Mouse (Mus musculus) heart, embryonic 10.5 days (tissue): Measurements from ENCODE around the gene Ctnna3. TPM values are rescaled to one million over a fixed set of nuclear protein-coding genes. Genes with fewer than 3 reads are reported as not detected.
"Not testable (repeated sequence)": the region's sequence is repeated elsewhere in the genome, so short reads cannot be mapped to it uniquely, and the experiment has no call there.

ENCODE experiments used
- DNase-seq: peaks from one replicate; pipeline ENCODE4 v3.0.0-alpha.2; 2017; ENCODE audit warnings: low spot score
- H3K27ac ChIP-seq: fragments of 300-500 bp; sonication (generic); 2 replicates; pipeline ENCODE4 v1.5.1; 2016; ENCODE audit warnings: mild to moderate bottlenecking
- H3K27me3 ChIP-seq: fragments of 300-500 bp; sonication (generic); 2 replicates; pipeline ENCODE4 v1.6.1; 2016; ENCODE audit warnings: mild to moderate bottlenecking; ENCODE audit not compliant: poor library complexity, insufficient read depth, severe bottlenecking
- H3K36me3 ChIP-seq: fragments of 300-500 bp; sonication (generic); 2 replicates; pipeline ENCODE4 v1.6.1; 2016; ENCODE audit warnings: mild to moderate bottlenecking, moderate library complexity
- H3K4me1 ChIP-seq: fragments of 300-500 bp; sonication (generic); 2 replicates; pipeline ENCODE4 v1.6.1; 2016; ENCODE audit warnings: mild to moderate bottlenecking
- H3K4me3 ChIP-seq: fragments of 300-500 bp; sonication (generic); 2 replicates; pipeline ENCODE4 v1.5.1; 2016; ENCODE audit warnings: mild to moderate bottlenecking, moderate library complexity
- H3K9me3 ChIP-seq: fragments of 300-500 bp; sonication (generic); 2 replicates; pipeline ENCODE4 v1.6.1; 2016; ENCODE audit warnings: mild to moderate bottlenecking, moderate library complexity
- WGBS: fragments of 180-500 bp; shearing (Covaris S2); methylation state at CpG from one replicate; pipeline ENCODE4 v1.1.7; 2016; 5-methylcytosine and 5-hydroxymethylcytosine counted together
- polyA plus RNA-seq: library from polyadenylated mRNA; unstranded; fragments of >200 nt; fragmentation: Nextera tagmentation; extraction: Ambion mirVana; gene quantifications from 2 replicates; pipeline ENCODE4 v1.2.1, GENCODE M21; 2016

Ctnna3 gene
- polyA plus RNA-seq, 1 experiment from 2014 or later: 14.2 TPM

DNA sequence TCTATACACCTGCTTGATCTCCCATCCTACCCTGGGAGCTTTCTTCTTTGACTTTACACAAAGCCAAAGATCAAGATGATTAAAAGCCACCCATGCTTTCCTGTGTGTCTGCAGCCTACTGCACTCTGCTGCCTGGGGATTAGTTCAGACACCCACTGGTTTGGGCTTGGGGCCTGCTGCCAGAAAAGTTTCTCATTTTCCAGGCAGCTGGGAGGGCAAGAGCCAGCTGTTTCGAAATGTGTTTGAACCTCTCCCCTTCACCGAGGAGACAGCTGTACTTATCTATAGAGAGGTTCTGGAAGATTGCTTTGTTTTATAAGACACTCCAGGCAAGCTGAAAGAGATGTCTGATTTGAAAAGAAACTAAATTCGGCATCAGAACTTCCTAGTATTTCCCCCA lies 1563.0 kb downstream of the Ctnna3 start:
- WGBS: 53% methylated on average over 3 of the region's 3 CpGs
- no peak overlapping the region for H3K27ac ChIP-seq
- no peaks in the 10 kb centered on the region for H3K9me3 ChIP-seq
- H3K4me1 ChIP-seq: no peaks in the 10 kb centered on the region
- no peak for DNase-seq
- no peak overlapping the region for H3K4me3 ChIP-seq
- no peaks in the 10 kb centered on the region for H3K27me3 ChIP-seq
- no peaks in the 10 kb centered on the region for H3K36me3 ChIP-seq

GRCm38 (mm10) chr10:65013525-65013924 lies 1583.6 kb downstream of the Ctnna3 start:
- no peaks in the 10 kb centered on the region for H3K27me3 ChIP-seq
- H3K4me1 ChIP-seq: no peaks in the 10 kb centered on the region
- H3K27ac ChIP-seq: no peak overlapping the region
- no peak overlapping the region for H3K4me3 ChIP-seq
- H3K9me3 ChIP-seq: no peaks in the 10 kb centered on the region
- no peak for DNase-seq
- H3K36me3 ChIP-seq: no peaks in the 10 kb centered on the region

- Histone ChIP-seq H3K9me3 (no peaks in the 10 kb centered on the region), H3K36me3 (no peaks in the 10 kb centered on the region), H3K4me3 (no peak overlapping the region), H3K27ac (no peak overlapping the region), H3K4me1 (no peaks in the 10 kb centered on the region), H3K27me3 (no peaks in the 10 kb centered on the region)
- WGBS: 88% methylated on average over 2 of the region's 2 CpGs
- no peak for DNase-seq
These were observed 1592.8 kb downstream of the Ctnna3 start for GRCm38 (mm10) chr10:65022667-65023066.

DNA sequence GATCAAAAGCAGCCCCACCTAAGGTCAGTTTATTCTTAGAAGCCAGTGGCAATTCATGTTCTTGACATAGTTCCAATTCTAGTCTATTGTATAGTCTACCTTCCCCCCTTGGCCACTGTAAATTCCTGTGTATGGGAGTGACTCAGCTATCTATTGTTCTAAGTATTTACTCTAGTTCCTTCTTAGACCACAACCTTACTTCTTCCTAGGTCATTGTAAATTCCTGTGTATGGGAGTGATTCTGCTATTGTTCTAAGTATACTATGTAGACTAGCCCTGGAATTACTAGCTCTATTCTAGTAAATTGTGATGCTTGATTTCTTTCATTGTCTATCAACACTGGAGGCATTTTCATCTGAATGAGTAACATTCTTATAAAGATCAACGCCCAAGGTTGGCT lies 1603.6 kb downstream of the Ctnna3 start:
- not testable (repeated sequence) for DNase-seq, H3K4me3 ChIP-seq, H3K36me3 ChIP-seq, H3K9me3 ChIP-seq, H3K27ac ChIP-seq, H3K4me1 ChIP-seq, H3K27me3 ChIP-seq
- 82% methylated on average over 1 of the region's 1 CpGs for whole genome bisulfite sequencing

Other genes with a start within 250 kb of the Ctnna3 start
- gene Mypn, start 226.1 kb upstream of the Ctnna3 start, polyA plus RNA-seq: 1.0 and 4.2 TPM in 2 replicates
- gene Herc4, start 186.3 kb upstream of the Ctnna3 start, polyA plus RNA-seq: 36.0 and 38.4 TPM in 2 replicates
- gene Sirt1, start 48.4 kb upstream of the Ctnna3 start, polyA plus RNA-seq: 2.4 and 5.2 TPM in 2 replicates
- gene Dnajc12, start 47.7 kb upstream of the Ctnna3 start, polyA plus RNA-seq: 6.7 and 10.8 TPM in 2 replicates
- gene Gm7075, start 8.3 kb upstream of the Ctnna3 start, polyA plus RNA-seq: not detected in 2 replicates